Mouse (Mus musculus): Measurements from ENCODE around the gene Atp6v1g2. TPM values are rescaled to one million over a fixed set of nuclear protein-coding genes. Genes with fewer than 3 reads are reported as not detected.

The Atp6v1g2 gene
- polyA plus RNA-seq, 1 experiment from 2014 or later, result 4.3 TPM

GRCm38 (mm10) chr17:35237504-35237903, 4.0 kb downstream of the Atp6v1g2 start:
- no peaks in the 10 kb centered on the region for H3K27me3 ChIP-seq
- no peak overlapping the region for H3K27ac ChIP-seq
- no peak for ATAC-seq (ENCODE audit: insufficient number of reproducible peaks, insufficient read depth, low FRiP score, low TSS enrichment, low read depth)
- H3K4me3 ChIP-seq (replicated peaks), result no peak overlapping the region
- H3K9ac ChIP-seq (replicated peaks), result no peak overlapping the region
- no peak overlapping the region for H3K4me2 ChIP-seq
- peaks cover 9% of the 10 kb centered on the region; the same call in 1 of the 2 replicates for H3K36me3 ChIP-seq
- WGBS, result 83% methylated on average over 12 of the region's 12 CpGs
- H3K9me3 ChIP-seq, result no peaks in the 10 kb centered on the region
- peaks cover 28% of the 10 kb centered on the region for H3K4me1 ChIP-seq (replicated peaks)

GRCm38 (mm10) chr17:35239700-35240099, 6.2 kb downstream of the Atp6v1g2 start:
- no peaks in the 10 kb centered on the region for H3K9me3 ChIP-seq
- H3K4me2 ChIP-seq, result no peak overlapping the region
- no peak overlapping the region for H3K27ac ChIP-seq
- WGBS, result 82% methylated on average over 5 of the region's 5 CpGs
- no peaks in the 10 kb centered on the region for H3K27me3 ChIP-seq
- H3K4me1 ChIP-seq (replicated peaks), result peaks cover 30% of the 10 kb centered on the region
- H3K9ac ChIP-seq (replicated peaks), result no peak overlapping the region
- no peak overlapping the region for H3K4me3 ChIP-seq (replicated peaks)
- peaks cover 21% of the 10 kb centered on the region for H3K36me3 ChIP-seq
- no peak for ATAC-seq (ENCODE audit: insufficient number of reproducible peaks, insufficient read depth, low FRiP score, low TSS enrichment, low read depth)

GRCm38 (mm10) chr17:35240384-35241304, 7.2 kb downstream of the Atp6v1g2 start:
- peak overlapping the region; percentile 97 for H3K4me2 ChIP-seq
- ATAC-seq (ENCODE audit: insufficient number of reproducible peaks, insufficient read depth, low FRiP score, low TSS enrichment, low read depth), result 0 out of 2 replicates have a peak, but pooled peaks have one; percentile 2
- peaks cover 40% of the 10 kb centered on the region for H3K4me1 ChIP-seq (replicated peaks)
- H3K36me3 ChIP-seq, result peaks cover 30% of the 10 kb centered on the region
- no peaks in the 10 kb centered on the region for H3K9me3 ChIP-seq
- H3K27ac ChIP-seq, result peak overlapping the region; percentile 99
- no peaks in the 10 kb centered on the region for H3K27me3 ChIP-seq
- WGBS, result 27% methylated on average over 12 of the region's 12 CpGs
- H3K9ac ChIP-seq (replicated peaks), result peak overlapping the region; percentile 100
- peak overlapping the region; percentile 96 for H3K4me3 ChIP-seq (replicated peaks)

GRCm38 (mm10) chr17:35241305-35242014, 8.0 kb downstream of the Atp6v1g2 start, which contains the start of gene Ddx39b:
Ddx39b (plus strand) TSS chr17:35241746.
- Histone ChIP-seq H3K9me3 (no peaks in the 10 kb centered on the region), H3K36me3 (peaks cover 38% of the 10 kb centered on the region), H3K4me1 (replicated peaks) (peaks cover 41% of the 10 kb centered on the region), H3K27me3 (no peaks in the 10 kb centered on the region), H3K9ac (replicated peaks) (peak within 1 kb of the TSS; percentile 100), H3K27ac (peak within 1 kb of the TSS; percentile 99), H3K4me2 (peak within 1 kb of the TSS; percentile 97), H3K4me3 (replicated peaks) (peak within 1 kb of the TSS; percentile 96)
- peak; percentile 93 for ATAC-seq (ENCODE audit: insufficient number of reproducible peaks, insufficient read depth, low FRiP score, low TSS enrichment, low read depth)
- 0% methylated on average over 69 of the region's 69 CpGs for WGBS

- Histone ChIP-seq H3K4me3 (replicated peaks) (peak overlapping the region; percentile 96), H3K27me3 (no peaks in the 10 kb centered on the region), H3K9ac (replicated peaks) (peak overlapping the region; percentile 100), H3K27ac (peak overlapping the region; percentile 99), H3K36me3 (peaks cover 47% of the 10 kb centered on the region), H3K4me2 (peak overlapping the region; percentile 97), H3K9me3 (no peaks in the 10 kb centered on the region), H3K4me1 (replicated peaks) (peaks cover 38% of the 10 kb centered on the region)
- peak; percentile 23 for ATAC-seq (ENCODE audit: insufficient number of reproducible peaks, insufficient read depth, low FRiP score, low TSS enrichment, low read depth)
- WGBS, result under 1% methylated on average over 54 of the region's 55 CpGs
Measured at GRCm38 (mm10) chr17:35242015-35242941, 8.8 kb downstream of the Atp6v1g2 start.

GRCm38 (mm10) chr17:35243086-35243485, 9.6 kb downstream of the Atp6v1g2 start:
- Histone ChIP-seq H3K4me1 (replicated peaks) (peaks cover 38% of the 10 kb centered on the region), H3K9ac (replicated peaks) (peak overlapping the region; percentile 100), H3K27ac (peak overlapping the region; percentile 99), H3K4me3 (replicated peaks) (peak overlapping the region; percentile 96), H3K4me2 (peak overlapping the region; percentile 97), H3K9me3 (no peaks in the 10 kb centered on the region), H3K36me3 (peaks cover 52% of the 10 kb centered on the region), H3K27me3 (no peaks in the 10 kb centered on the region)
- 10% methylated on average over 16 of the region's 16 CpGs for WGBS
- no peak for ATAC-seq (ENCODE audit: insufficient number of reproducible peaks, insufficient read depth, low FRiP score, low TSS enrichment, low read depth)

- Histone ChIP-seq H3K9me3 (no peaks in the 10 kb centered on the region), H3K27ac (no peak overlapping the region), H3K27me3 (no peaks in the 10 kb centered on the region), H3K4me2 (peak overlapping the region; percentile 97), H3K4me3 (replicated peaks) (peak overlapping the region; percentile 96), H3K4me1 (replicated peaks) (peaks cover 38% of the 10 kb centered on the region), H3K36me3 (peaks cover 72% of the 10 kb centered on the region), H3K9ac (replicated peaks) (peak overlapping the region; percentile 100)
- 84% methylated on average over 2 of the region's 2 CpGs for WGBS
- no peak for ATAC-seq (ENCODE audit: insufficient number of reproducible peaks, insufficient read depth, low FRiP score, low TSS enrichment, low read depth)
Measured at GRCm38 (mm10) chr17:35244999-35245398, 11.5 kb downstream of the Atp6v1g2 start.

- Histone ChIP-seq H3K36me3 (peaks cover 81% of the 10 kb centered on the region), H3K27me3 (no peaks in the 10 kb centered on the region), H3K9me3 (no peaks in the 10 kb centered on the region), H3K9ac (replicated peaks) (no peak overlapping the region), H3K27ac (no peak overlapping the region), H3K4me2 (peak overlapping the region; percentile 97), H3K4me3 (replicated peaks) (0 out of 2 replicates have a peak overlapping the region, but pooled peaks have one; percentile 11), H3K4me1 (replicated peaks) (peaks cover 28% of the 10 kb centered on the region)
- WGBS, result 86% methylated on average over 15 of the region's 15 CpGs
- ATAC-seq (ENCODE audit: insufficient number of reproducible peaks, insufficient read depth, low FRiP score, low TSS enrichment, low read depth), result no peak
Measured at GRCm38 (mm10) chr17:35245731-35246623, 12.5 kb downstream of the Atp6v1g2 start.

- H3K27ac ChIP-seq, result no peak overlapping the region
- ATAC-seq (ENCODE audit: insufficient number of reproducible peaks, insufficient read depth, low FRiP score, low TSS enrichment, low read depth), result no peak
- 89% methylated on average over 7 of the region's 7 CpGs for WGBS
Measured at GRCm38 (mm10) chr17:35247144-35247543, 13.7 kb downstream of the Atp6v1g2 start.

GRCm38 (mm10) chr17:35248986-35249385, 15.5 kb downstream of the Atp6v1g2 start:
- peaks cover 99% of the 10 kb centered on the region for H3K36me3 ChIP-seq
- H3K9me3 ChIP-seq, result no peaks in the 10 kb centered on the region
- WGBS, result 88% methylated on average over 14 of the region's 14 CpGs
- H3K9ac ChIP-seq (replicated peaks), result no peak overlapping the region
- H3K4me2 ChIP-seq, result no peak overlapping the region
- peaks cover 19% of the 10 kb centered on the region for H3K4me1 ChIP-seq (replicated peaks)
- H3K4me3 ChIP-seq (replicated peaks), result no peak overlapping the region
- no peak overlapping the region for H3K27ac ChIP-seq
- H3K27me3 ChIP-seq, result no peaks in the 10 kb centered on the region
- ATAC-seq (ENCODE audit: insufficient number of reproducible peaks, insufficient read depth, low FRiP score, low TSS enrichment, low read depth), result no peak

More at GRCm38 (mm10) chr17:35247144-35247543, 13.7 kb downstream of the Atp6v1g2 start:
- Histone ChIP-seq H3K27me3 (no peaks in the 10 kb centered on the region), H3K4me1 (replicated peaks) (peaks cover 28% of the 10 kb centered on the region), H3K36me3 (peaks cover 91% of the 10 kb centered on the region), H3K9ac (replicated peaks) (no peak overlapping the region), H3K4me3 (replicated peaks) (no peak overlapping the region), H3K4me2 (no peak overlapping the region), H3K9me3 (no peaks in the 10 kb centered on the region)

All from limb, embryonic 12.5 days (tissue).